Mouse (Mus musculus) naive thymus-derived CD4-positive, alpha-beta T cell, adult 2 months (primary cell): ENCODE data around the gene Paqr6.
"Not testable (repeated sequence)": the region's sequence is repeated elsewhere in the genome, so short reads cannot be mapped to it uniquely, and the experiment has no call there.

Source experiments
- DNase-seq: peaks from one replicate; pipeline ENCODE4 v3.0.0-alpha.2; 2011; ENCODE audit warnings: low read depth

The Paqr6 gene

DNA sequence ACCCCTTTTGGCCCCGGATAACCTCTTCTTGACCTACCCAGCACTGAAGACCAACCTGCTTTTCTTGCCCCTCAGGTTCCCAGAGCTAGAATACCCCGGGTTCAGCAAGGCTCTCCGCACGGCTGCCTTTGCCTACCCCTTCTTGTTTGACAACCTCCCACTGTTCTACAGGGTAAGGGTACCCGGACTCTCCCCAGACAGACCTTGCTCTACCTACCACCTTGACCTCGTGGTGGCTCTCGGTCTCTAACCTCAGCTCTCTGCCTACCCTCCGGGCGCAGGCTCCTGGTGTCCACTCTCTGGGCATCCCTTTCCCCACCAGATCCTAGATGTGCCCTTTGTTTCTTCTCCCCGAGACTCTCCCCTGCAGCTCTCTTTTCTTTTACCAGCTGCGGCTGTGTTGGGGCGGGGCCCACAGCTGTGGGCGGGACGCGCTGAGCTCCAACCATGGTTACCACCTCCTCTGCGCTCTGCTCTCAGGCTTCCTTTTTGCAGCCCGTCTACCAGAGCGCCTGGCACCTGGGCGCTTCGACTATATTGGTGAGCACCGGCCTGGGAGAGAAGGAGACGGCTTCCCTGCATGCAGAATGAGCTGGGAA is 2.5 kb downstream of the Paqr6 start:
- DNase-seq, result peak; percentile 41

DNA sequence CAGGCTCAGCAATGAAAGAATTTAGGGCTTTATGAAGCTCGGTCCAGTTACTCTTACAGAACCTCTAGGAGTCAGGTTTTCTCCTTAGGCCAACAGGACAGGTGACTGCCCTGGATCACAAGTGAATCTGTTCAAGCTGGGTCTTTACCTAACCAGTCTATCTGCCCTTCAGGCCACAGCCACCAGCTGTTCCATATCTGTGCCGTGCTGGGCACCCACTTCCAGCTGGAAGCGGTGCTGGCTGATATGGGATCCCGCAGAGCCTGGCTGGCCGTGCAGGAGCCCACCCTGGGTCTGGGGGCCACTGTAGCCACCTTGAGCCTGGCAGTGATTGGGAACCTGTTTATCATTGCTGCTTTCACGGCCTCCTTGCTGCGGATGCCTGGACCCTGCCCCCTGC is 3.1 kb downstream of the Paqr6 start:
- not testable (repeated sequence) for DNase-seq

DNA sequence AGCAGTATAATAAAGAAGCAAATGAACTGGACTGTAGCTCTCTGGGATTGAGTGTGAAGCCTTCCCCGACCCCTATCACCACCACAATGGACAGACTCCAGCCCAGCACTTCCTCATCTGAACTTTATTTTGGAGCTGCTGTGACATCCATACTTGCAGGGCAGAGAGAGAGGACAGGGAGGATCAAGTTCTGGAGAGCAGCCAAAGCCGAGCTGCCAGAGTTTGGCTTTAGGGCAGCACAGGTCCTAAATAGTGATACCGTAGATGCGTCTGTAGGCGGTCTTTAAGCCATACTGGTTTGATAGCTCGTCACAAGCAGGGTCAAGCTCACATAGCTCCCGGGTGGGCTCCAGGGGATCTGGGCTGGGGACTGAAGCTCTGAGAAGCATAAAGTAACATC is 4.1 kb downstream of the Paqr6 start:
- not testable (repeated sequence) for DNase-seq

DNA sequence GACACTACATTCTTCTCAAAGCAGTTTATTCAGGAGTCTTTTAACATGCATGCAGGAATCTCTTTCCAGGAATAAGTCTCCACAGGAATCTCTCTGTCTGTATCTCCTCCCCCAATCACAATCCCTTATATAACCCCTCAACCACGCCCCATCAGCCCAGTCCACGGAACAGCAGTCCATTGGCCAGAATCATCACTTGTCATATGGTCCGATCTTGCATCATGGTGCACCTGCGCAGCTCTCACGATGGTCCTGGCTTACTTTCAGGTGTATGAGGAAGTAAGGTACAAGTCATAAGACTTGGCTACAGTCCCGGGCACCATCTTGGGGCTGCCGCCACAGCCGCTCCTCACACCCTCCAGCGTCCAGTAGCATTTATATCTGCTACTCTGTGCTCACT is 8.3 kb downstream of the Paqr6 start, which contains the start of gene Bglap3:
Gene Bglap3, minus strand, starts transcription at position 101 of the 400 bp plus-strand sequence.
- not testable (repeated sequence) for DNase-seq

DNA sequence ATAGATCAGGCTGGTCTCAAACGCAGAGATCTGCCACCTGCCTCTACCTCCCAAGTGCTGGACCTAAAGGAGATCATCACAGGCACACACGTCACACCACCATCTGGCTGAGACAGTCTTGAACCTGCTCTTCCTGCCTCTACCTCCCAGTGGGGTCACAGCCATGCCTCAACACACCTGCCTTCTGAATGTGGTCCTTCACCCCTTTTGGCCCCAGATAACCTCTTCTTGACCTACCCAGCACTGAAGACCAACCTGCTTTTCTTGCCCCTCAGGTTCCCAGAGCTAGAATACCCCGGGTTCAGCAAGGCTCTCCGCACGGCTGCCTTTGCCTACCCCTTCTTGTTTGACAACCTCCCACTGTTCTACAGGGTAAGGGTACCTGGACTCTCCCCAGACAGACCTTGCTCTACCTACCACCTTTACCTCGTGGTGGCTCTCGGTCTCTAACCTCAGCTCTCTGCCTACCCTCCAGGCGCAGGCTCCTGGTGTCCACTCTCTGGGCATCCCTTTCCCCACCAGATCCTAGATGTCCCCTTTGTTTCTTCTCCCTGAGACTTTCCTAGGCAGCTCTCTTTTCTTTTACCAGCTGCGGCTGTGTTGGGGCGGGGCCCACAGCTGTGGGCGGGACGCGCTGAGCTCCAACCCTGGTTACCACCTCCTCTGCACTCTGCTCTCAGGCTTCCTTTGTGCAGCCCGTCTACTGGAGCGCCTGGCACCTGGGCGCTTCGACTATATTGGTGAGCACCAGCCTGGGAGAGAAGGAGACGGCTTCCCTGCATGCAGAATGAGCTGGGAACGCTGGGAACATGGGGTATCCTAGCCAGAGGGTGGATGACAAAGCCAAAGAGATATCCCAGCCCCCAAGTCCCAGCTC is 11.6 kb downstream of the Paqr6 start:
- DNase-seq, result peak; percentile 54

DNA sequence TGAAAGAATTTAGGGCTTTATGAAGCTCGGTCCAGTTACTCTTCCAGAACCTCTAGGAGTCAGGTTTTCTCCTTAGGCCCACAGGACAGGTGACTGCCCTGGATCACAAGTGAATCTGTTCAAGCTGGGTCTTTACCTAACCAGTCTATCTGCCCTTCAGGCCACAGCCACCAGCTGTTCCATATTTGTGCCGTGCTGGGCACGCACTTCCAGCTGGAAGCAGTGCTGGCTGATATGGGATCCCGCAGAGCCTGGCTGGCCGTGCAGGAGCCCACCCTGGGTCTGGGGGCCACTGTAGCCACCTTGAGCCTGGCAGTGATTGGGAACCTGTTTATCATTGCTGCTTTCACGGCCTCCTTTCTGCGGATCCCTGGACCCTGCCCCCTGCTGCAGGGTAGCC is 12.3 kb downstream of the Paqr6 start:
- not testable (repeated sequence) for DNase-seq

DNA sequence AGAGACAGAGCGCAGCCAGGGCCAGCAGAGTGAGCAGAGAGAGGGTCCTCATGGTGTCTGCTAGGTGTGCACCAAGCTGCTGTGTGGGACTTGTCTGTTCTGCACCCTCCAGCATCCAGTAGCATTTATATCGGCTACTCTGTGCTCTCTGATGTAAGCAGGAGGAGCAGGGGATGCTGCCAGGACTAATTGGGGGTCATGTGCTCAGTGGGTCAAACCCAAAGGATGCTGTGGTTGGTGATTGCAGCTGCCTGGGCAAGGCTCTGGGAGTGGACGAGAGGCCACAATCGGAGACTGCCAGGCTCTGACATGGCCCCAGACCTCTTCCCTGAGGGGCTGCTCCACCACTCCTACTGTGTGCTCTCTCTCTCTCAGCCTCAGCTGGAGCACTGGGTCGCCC is 14.2 kb downstream of the Paqr6 start, which contains the start of gene Bglap2:
Gene Bglap2, minus strand, starts transcription at position 101 of the 400 bp plus-strand sequence.
- DNase-seq, result not testable (repeated sequence)

DNA sequence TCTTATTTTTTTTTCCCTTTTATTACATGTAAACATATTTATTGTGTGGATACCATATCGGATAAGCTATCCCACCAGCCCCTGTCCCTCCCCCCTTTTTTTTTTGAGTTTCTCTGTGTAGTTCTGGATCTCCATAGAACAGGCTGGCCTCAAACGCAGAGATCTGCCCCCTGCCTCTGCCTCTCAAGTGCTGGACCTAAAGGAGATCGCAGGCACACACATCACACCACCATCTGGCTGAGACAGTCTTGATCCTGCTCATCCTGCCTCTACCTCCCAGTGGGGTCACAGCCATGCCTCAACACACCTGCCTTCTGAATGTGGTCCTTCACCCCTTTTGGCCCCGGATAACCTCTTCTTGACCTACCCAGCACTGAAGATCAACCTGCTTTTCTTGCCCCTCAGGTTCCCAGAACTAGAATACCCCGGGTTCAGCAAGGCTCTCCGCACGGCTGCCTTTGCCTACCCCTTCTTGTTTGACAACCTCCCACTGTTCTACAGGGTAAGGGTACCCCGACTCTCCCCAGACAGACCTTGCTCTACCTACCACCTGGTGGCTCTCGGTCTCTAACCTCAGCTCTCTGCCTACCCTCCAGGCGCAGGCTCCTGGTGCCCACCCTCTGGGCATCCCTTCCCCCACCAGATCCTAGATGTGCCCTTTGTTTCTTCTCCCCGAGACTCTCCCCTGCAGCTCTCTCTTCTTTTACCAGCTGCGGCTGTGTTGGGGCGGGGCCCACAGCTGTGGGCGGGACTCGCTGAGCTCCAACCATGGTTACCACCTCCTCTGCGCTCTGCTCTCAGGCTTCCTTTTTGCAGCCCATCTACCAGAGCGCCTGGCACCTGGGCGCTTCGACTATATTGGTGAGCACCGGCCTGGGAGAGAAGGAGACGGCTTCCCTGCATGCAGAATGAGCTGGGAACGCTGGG is 17.3 kb downstream of the Paqr6 start:
- peak; percentile 65 for DNase-seq

DNA sequence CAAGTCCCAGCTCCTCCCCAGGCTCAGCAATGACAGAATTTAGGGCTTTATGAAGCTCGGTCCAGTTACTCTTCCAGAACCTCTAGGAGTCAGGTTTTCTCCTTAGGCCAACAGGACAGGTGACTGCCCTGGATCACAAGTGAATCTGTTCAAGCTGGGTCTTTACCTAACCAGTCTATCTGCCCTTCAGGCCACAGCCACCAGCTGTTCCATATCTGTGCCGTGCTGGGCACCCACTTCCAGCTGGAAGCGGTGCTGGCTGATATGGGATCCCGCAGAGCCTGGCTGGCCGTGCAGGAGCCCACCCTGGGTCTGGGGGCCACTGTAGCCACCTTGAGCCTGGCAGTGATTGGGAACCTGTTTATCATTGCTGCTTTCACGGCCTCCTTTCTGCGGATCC is 18.0 kb downstream of the Paqr6 start:
- not testable (repeated sequence) for DNase-seq

DNA sequence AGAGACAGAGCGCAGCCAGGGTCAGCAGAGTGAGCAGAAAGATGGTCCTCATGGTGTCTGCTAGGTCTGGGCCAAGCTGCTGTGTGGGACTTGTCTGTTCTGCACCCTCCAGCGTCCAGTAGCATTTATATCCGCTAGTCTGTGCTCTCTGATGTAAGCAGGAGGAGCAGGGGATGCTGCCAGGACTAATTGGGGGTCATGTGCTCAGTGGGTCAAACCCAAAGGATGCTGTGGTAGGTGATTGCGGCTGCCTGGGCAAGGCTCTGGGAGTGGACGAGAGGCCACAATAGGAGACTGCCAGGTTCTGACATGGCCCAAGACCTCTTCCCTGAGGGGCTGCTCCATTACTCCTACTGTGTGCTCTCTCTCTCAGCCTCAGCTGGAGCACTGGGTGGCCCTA is 20.0 kb downstream of the Paqr6 start, which contains the start of gene Bglap:
Gene Bglap, minus strand, starts transcription at position 101 of the 400 bp plus-strand sequence.
- no peak for DNase-seq

DNA sequence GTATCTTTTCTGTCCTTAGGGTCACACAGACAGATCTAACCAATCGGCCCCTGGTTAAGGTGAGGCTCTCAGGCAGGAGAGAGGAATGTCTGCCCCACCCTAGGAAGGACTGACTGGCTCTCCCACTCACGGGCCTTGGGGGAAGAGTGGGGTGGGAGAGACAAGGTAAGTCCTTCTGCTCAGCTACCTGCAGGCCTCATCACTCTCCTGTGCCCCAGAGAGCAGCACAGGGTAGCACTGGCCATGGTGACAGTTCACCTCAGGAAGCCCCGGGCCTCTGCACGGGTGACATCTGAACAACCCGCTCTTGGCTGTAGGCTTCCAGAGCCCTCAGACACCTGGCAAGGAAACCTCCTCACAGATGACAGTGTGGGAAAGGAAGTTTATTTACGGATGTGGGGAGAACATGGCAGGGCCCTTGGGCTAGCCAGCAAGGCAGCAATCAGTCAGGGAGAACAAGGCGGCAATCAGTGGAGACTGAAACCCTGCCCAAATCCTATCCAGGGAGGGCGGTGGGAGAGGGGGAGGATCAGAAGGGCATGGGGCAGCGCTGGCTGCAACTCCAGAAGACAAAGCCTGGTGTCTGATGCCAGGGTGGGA is 29.5 kb downstream of the Paqr6 start:
- no peak for DNase-seq

DNA sequence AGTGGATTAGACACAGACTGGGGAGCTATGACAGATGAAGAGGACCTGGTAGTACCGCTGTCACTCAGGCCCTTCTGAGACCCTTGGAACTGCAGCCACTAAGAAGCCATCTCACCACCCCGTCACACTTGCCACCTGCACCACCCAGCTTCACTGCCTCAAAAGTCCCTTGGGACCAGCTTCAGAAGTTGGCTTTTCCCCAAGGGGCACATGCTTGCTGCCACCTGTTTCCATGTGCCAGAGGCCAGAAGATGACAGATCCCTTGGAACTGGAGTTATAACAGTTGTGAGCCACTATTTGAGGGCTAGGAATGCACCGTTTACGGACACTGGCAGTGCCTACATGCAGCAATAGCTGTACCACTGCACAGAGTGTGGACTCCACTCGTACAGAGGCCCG is 30.9 kb downstream of the Paqr6 start:
- DNase-seq, result no peak

DNA sequence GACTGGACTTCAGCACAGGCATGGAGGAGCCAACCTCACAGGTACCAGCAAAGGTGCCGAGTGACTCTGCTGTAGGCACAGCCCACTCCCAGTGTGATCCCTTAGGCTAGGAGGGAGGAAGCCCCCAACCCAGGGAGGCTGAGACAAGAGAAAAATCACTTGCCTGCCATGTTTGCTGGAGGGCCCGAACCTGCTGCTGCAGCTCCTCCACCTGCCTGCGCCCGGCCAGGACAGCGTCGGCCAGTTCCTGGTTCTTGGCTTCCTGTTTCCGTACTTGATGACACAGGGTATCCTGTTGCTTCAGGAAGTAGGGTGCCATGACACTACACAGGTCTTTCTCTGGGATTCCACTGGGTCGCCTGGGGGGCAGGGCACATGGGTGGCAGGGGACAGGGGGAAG is 31.4 kb downstream of the Paqr6 start:
- DNase-seq, result no peak

DNA sequence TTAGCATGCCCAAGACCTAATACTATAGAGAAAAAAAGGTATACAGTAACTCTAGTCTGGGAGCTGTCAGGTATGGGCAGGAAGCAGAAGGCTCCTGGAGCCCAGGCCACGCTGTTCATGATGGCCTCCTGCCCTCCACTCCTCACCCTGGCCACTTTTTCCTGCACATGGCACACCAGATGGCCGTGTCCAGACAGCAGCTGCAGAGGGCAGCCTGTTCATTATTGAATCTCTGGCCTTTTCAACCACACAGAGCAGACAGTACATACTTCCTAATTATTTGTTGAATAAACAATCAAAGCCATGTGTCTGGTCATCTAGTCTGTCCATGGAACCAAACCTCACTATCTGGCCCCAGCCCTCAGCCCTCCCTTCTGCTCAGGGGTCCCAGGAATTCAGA is 34.3 kb downstream of the Paqr6 start:
- no peak for DNase-seq

DNA sequence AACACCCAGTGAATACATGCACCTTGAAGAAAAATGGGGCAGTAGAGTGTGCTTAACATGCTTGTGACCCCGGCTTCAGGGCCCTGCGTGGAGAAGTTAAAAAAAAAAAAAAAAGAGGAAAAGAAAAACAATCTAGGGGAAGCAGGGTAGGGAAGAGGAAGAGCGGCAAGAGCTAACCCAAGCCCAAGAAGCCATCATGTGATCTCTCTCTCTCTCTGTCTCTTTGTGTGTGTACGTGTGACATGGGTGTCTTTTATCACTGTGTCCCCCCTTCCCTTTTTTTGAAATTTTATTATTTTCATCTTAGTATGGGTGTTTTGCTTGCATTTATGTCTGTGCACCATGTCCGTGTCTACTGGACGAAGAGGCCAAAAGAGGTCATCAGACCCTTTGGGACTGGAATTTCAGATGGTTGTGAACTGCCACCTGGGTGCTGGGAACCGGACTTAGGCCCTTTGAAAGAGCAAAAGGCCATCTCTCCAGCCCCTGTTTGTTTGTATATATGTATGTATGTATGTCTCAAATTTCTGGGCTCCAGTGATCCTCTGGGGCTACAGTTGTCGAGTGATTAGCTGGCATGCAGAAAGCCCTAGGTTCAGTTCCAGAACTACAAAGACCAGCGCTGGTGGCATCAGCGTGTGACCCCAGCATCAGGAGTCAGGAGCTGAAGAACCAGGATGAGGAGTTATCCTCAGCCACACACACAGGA is 39.3 kb downstream of the Paqr6 start:
- DNase-seq, result no peak

DNA sequence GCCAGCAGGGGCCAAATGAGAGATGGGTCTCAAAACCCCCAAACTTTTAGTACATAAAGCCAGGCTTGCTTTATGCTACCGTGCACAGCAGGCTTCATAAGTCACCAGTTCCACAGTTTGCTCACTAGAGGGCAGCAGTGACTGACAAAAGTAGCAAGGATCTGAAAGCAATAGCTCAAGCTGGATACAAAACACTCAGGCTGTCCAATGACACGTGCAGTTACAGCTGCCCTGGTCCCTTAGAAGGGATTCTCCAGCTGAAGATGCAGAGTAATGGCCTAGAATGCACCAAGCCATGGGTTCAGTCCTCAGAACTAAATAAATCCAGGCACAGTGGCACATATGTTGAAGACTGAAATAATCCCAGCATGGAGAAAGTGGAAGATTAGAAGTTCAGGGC is 42.7 kb downstream of the Paqr6 start:
- DNase-seq, result peak; percentile 91

DNA sequence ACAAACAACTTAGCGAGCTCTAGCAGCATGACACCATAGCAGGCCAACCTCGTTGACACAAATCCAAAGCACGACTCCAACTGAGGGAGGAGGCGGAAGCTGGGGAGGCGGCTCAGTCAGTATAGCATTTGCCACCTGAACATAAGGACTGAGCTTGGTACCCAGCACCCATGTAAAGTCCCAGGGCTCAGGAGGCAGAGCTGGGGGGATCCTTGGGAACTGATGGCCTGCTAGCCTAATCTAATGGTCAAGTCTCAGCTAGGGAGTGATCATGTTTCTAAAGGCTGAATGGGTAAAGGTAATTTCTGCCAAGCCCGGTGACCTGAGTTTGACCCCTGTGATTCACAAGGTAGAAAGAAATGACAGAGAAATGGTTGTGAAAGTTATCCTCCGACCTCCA is 43.1 kb downstream of the Paqr6 start:
- DNase-seq, result peak; percentile 21

DNA sequence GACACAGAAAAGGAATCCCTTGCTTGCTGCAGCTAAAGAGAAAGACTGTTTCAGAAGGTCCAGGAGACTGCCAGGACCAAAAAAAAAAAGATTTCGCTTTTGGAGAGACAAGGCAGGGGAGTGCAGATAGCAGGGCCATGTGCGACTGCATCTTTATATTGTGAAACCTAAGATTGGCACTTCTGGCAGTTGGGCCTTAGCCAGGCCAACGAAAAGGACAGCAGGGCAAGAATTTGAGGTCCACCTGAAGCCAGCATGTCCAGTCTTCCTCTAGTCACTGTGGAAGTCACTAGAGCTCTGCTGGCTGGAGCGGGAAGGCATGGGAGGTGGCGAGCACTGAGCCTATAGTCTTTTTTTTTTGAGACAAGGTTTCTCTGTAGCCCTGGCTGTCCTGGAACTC is 44.6 kb downstream of the Paqr6 start:
- DNase-seq, result no peak

DNA sequence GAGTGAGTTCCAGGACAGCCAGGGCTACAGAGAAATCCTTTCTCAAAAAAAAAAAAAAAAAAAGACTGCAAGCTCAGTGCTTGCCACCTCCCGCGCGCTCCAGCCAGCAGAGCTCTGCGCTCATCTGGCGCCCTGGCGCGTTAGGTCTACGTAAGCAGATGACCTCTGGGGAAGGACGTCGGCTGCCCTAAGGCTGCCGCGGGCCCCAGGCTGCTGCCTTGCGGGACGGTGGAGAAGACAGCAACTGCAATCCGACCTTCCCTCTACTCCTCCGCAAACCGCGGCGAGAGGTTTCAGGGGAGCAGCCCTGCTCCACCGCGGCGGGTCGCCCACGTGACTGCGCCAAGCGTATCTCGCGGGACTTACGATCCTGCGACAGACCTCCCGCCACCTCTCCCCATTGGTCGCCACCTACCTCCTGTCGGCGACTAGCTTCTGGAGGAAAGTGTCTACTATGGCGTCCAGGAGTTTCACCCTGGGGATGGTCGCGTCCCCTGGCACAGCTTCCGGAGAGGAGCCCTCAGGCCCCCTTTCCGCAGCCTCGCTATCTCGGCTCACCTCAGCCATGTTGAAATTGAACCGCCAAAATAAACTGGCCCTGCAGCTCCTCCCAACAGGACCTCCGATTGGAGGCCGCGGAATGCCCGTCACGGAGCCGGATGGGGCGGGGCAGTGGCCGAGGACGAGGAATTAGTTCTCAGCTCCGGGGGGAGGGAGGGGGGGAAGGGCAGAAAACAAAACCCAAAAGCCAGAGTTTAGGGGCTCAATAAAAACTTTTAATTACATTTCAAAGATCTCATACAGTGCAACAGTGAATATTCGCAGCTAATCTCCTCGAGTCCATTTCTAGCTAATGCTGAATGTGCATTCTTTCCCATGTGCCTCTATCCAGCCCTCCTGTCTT is 45.6 kb downstream of the Paqr6 start, which contains the start of gene Pmf1:
Gene Pmf1, minus strand, starts transcription at position 591 of the 904 bp plus-strand sequence.
- DNase-seq, result peak; percentile 94

DNA sequence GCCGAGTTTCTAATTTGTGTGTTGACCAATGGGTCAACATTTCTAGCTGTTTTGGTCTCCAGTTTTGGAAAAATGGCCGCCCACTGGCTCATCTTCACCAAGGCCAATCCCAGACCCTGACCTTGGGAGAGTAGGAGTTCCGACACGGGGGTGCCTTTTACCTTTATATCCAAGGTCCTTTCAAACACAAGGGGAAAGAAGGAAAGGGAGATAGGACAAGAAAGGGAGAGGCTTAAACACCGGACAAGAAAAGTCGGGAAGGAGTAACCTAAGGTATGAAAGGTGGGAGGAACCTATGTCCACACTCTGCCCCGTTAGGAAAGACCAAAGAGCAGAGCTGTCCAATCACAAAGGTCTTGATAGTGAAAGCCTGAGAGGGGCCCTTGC is 46.3 kb downstream of the Paqr6 start:
- no peak for DNase-seq
